Mouse (Mus musculus) CD4-positive, CD25-positive, alpha-beta regulatory T cell, adult 9 weeks (primary cell): ENCODE data around the gene Hist2h3c1. TPM values are rescaled to one million over a fixed set of nuclear protein-coding genes. Genes with fewer than 3 reads are reported as not detected.

ENCODE experiments used
- polyA plus RNA-seq: library from polyadenylated mRNA; unstranded; fragments of 100-300 nt; shearing (Covaris generic); gene quantifications from one replicate; pipeline ENCODE4 v1.2.1, GENCODE M21; 2017

Hist2h3c1 gene
- not detected for polyA plus RNA-seq

GRCm38 (mm10) chr3:96246427-96246856 is at the start of gene Hist2h3c1:
TSS of gene Hist2h3c1 (plus strand) at chr3:96246685.

GRCm38 (mm10) chr3:96219661-96220130 is 26.8 kb upstream of the Hist2h3c1 start, which contains the start of the genes Bola1 and Hist2h2ab:
TSS of gene Bola1 (minus strand) at chr3:96219709.
TSS of gene Hist2h2ab (plus strand) at chr3:96219865.

GRCm38 (mm10) chr3:96220765-96221639 is 25.5 kb upstream of the Hist2h3c1 start, which contains the start of the genes Hist2h2ac and Hist2h2be:
TSS of gene Hist2h2ac (minus strand) at chr3:96220880.
TSS of gene Hist2h2be (plus strand) at chr3:96221119.

GRCm38 (mm10) chr3:96238954-96239793 is 7.3 kb upstream of the Hist2h3c1 start, which contains the start of gene Hist2h3c2:
TSS of gene Hist2h3c2 (minus strand) at chr3:96239127.

GRCm38 (mm10) chr3:96239949-96240798 is 6.3 kb upstream of the Hist2h3c1 start, which contains the start of gene Hist2h2aa2:
TSS of gene Hist2h2aa2 (minus strand) at chr3:96240276.

GRCm38 (mm10) chr3:96245003-96245886 is 1.2 kb upstream of the Hist2h3c1 start, which contains the start of gene Hist2h2aa1:
TSS of gene Hist2h2aa1 (plus strand) at chr3:96245497.

GRCm38 (mm10) chr3:96262979-96263550 is 16.6 kb downstream of the Hist2h3c1 start, which contains the start of gene Hist2h4:
TSS of gene Hist2h4 (minus strand) at chr3:96263311.

GRCm38 (mm10) chr3:96268051-96268775 is 21.7 kb downstream of the Hist2h3c1 start, which contains the start of gene Hist2h3b:
TSS of gene Hist2h3b (plus strand) at chr3:96268654.

GRCm38 (mm10) chr3:96269511-96270474 is 23.3 kb downstream of the Hist2h3c1 start, which contains the start of gene Hist2h2bb:
TSS of gene Hist2h2bb (plus strand) at chr3:96269752.

GRCm38 (mm10) chr3:96293787-96294186 is 47.3 kb downstream of the Hist2h3c1 start, which contains the start of gene Fcgr1:
TSS of gene Fcgr1 (minus strand) at chr3:96293969.

Other genes starting within 250 kb of the Hist2h3c1 start
- 33.7 TPM for gene Vps45, start 188.2 kb upstream of the Hist2h3c1 start, polyA plus RNA-seq
- gene Otud7b, start 142.2 kb upstream of the Hist2h3c1 start, polyA plus RNA-seq: 21.2 TPM
- 4.4 TPM for gene Mtmr11, start 84.7 kb upstream of the Hist2h3c1 start, polyA plus RNA-seq
- 173 TPM for gene Sf3b4, start 74.4 kb upstream of the Hist2h3c1 start, polyA plus RNA-seq
- gene Sv2a, start 65.5 kb upstream of the Hist2h3c1 start, polyA plus RNA-seq: 5.8 TPM
- 36.5 TPM for gene Bola1, start 27.0 kb upstream of the Hist2h3c1 start, polyA plus RNA-seq
- gene Hist2h2ab, start 26.8 kb upstream of the Hist2h3c1 start, polyA plus RNA-seq: not detected
- gene Hist2h2ac, start 25.8 kb upstream of the Hist2h3c1 start, polyA plus RNA-seq: 4.9 TPM
- 4.0 TPM for gene Hist2h2be, start 25.6 kb upstream of the Hist2h3c1 start, polyA plus RNA-seq
- not detected for gene Hist2h3c2, start 7.6 kb upstream of the Hist2h3c1 start, polyA plus RNA-seq
- gene Hist2h2aa2, start 6.4 kb upstream of the Hist2h3c1 start, polyA plus RNA-seq: 24.7 TPM
- not detected for gene Hist2h2aa1, start 1.2 kb upstream of the Hist2h3c1 start, polyA plus RNA-seq
- gene Hist2h4, start 16.6 kb downstream of the Hist2h3c1 start, polyA plus RNA-seq: 3.0 TPM
- not detected for gene Hist2h3b, start 22.0 kb downstream of the Hist2h3c1 start, polyA plus RNA-seq
- gene Hist2h2bb, start 23.1 kb downstream of the Hist2h3c1 start, polyA plus RNA-seq: 5.2 TPM
- not detected for gene Fcgr1, start 47.3 kb downstream of the Hist2h3c1 start, polyA plus RNA-seq
- not detected for gene BC107364, start 205.6 kb downstream of the Hist2h3c1 start, polyA plus RNA-seq